Mouse (Mus musculus) spleen, adult 2 months (tissue): ENCODE measurements around the gene Mrpl4.

Experiments
- CTCF ChIP-seq: fragments of 200-500 bp; IDR thresholded peaks from 2 replicates; pipeline ENCODE4 v1.5.1; 2011; ENCODE audit warnings: mild to moderate bottlenecking, inconsistent platforms; ENCODE audit not compliant: insufficient read depth, insufficient read length, insufficient replicate concordance; ENCODE audit errors: extremely low read depth
- POLR2A ChIP-seq: fragments of 200-500 bp; IDR thresholded peaks from 2 replicates; pipeline ENCODE4 v1.6.1; 2011; ENCODE audit warnings: low read depth, low read length, inconsistent platforms

DNA sequence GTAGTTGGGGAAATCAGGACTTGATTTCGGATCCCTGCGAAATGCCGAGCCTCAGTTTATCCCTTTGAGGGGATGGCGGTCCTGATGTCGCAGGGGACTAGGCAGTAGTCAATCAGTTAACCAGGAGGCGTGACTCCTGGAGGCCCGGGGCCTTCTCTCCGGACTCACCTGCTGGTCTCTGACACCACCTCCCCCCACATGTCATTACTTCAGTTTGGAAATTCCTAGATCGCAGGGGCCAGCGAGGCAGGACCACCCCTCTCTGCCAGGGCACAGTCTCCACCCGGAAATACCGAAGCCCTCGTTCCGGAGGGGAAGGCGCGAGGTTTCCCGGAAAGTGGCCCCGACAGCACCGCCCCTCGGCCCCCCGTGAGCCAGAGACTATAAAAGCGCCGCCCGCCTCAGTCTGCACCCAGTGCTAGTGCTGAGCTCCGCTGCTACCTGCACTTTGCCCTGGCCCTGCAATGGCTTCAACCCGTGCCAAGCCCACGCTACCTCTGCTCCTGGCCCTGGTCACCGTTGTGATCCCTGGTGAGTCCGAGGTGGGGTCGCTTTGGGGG lies 13.1 kb downstream of the Mrpl4 start, which contains the start of gene Icam1:
- TF ChIP-seq POLR2A (peak; percentile 99), CTCF (no peak)
